Mouse (Mus musculus) testis, adult 2 months (tissue): ENCODE data around the gene Setd1a. TPM values are rescaled to one million over a fixed set of nuclear protein-coding genes. Genes with fewer than 3 reads are reported as not detected.

Experiments
- H3K27ac ChIP-seq: fragments of 200-500 bp; 2 replicates; pipeline ENCODE4 v1.5.1; 2012; ENCODE audit warnings: low read depth, low read length; ENCODE audit not compliant: control insufficient read depth, insufficient read depth
- H3K27me3 ChIP-seq: fragments of 200-500 bp; 2 replicates; pipeline ENCODE4 v1.6.1; 2012; ENCODE audit warnings: mild to moderate bottlenecking, low read length, moderate library complexity; ENCODE audit not compliant: control insufficient read depth, insufficient read depth
- H3K36me3 ChIP-seq: fragments of 200-500 bp; 2 replicates; pipeline ENCODE4 v1.6.1; 2012; ENCODE audit warnings: mild to moderate bottlenecking, low read length; ENCODE audit not compliant: control insufficient read depth, insufficient read depth
- H3K4me1 ChIP-seq: fragments of 200-500 bp; 2 replicates; pipeline ENCODE4 v1.6.1; 2012; ENCODE audit warnings: low read length; ENCODE audit not compliant: control insufficient read depth, insufficient read depth
- H3K4me3 ChIP-seq: fragments of 200-500 bp; 2 replicates; pipeline ENCODE4 v1.5.1; 2012; ENCODE audit warnings: low read depth, mild to moderate bottlenecking, low read length, moderate library complexity, mixed read lengths; ENCODE audit not compliant: control insufficient read depth
- CTCF ChIP-seq: fragments of 200-500 bp; IDR thresholded peaks from 2 replicates; pipeline ENCODE4 v1.5.1; 2012; ENCODE audit warnings: low read depth, mild to moderate bottlenecking, inconsistent platforms, low read length, moderate library complexity; ENCODE audit not compliant: control insufficient read depth, insufficient read depth, insufficient replicate concordance
- POLR2A ChIP-seq: fragments of 200-500 bp; IDR thresholded peaks from 2 replicates; pipeline ENCODE4 v1.6.1; 2012; ENCODE audit warnings: low read depth, mild to moderate bottlenecking, inconsistent platforms, low read length, moderate library complexity; ENCODE audit not compliant: control insufficient read depth
- polyA plus RNA-seq: library from polyadenylated mRNA; depleted of rRNA; stranded (reverse); fragments of >200 nt; gene quantifications from 2 replicates; pipeline ENCODE4 v1.2.3, GENCODE M21; 2012

The Setd1a gene
- polyA plus RNA-seq, 1 experiment = 18.2 TPM

DNA sequence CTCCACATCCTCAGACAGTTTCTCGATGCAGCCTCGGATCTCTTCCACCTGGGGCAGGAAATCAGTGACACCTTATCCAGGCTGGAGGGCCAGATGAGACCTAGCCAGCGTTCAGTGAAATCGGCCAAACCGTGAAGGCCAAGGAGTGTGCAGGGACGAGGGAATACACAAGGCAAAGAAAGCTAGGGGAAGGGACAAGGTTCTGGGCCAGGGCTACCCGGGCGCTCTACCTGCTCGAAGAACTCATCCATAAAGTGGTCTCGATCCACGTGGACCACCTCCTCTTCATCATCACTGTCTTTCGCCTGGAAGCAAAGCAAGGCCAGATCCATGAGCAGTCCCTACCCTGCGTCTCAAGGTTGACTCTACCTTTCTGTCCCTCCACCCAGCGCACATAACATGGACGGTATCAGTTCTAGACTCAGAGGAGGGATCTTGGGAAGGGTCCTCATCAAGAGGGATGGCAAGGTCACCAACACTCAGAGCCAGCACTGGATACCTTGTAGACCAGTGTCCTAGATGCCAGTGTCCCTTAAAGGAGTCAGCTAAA is 38.7 kb downstream of the Setd1a start:
- Histone ChIP-seq H3K27ac (peak overlapping the region; percentile 27; the same call in 1 of the 2 replicates), H3K36me3 (no peaks in the 10 kb centered on the region), H3K4me3 (no peak overlapping the region), H3K4me1 (peaks cover 2% of the 10 kb centered on the region; the same call in 1 of the 2 replicates), H3K27me3 (no peaks in the 10 kb centered on the region)
- TF ChIP-seq POLR2A (no peak), CTCF (no peak)

DNA sequence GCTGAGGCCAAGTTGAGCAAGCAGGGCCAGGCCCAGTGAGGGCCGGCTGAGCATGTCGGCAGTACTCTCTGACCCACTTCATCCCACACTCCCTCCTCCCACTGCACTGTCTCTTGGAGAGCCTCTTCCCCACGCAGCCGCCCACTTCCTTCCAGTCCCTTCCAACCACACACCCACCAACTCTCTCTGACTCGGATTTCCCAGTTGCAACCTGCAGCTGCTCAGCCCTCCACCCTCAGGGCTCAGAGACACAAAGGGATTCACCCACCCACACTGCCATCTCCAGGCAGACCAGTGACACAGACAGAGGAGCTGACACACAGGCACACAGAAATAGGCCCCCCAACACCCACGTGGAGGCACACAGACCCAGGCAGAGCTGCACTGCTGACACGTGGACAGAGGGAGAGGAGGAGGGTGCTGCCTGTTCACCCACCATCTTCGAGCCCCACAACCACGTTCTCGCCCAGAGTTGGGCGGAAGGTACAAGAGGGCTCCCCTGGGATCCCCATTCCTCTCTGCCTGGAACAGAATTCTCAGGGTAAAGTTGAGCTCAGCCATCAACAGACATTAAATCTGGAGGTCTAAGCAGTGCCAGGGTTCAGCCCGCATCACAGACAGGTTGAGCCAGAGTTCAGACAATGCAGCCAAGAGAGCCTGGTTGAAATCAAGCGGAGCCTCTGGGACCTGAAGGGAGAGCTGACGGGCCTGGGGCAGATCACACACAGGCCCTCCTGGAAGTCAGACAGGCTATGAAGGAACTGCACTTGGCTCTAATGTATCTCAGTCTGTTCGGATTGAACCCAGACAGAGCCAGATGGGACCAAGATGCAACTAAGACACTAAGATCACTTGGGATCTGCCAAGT is 39.7 kb downstream of the Setd1a start:
- H3K4me1 ChIP-seq = peaks cover 2% of the 10 kb centered on the region; the same call in 1 of the 2 replicates
- H3K27ac ChIP-seq = peak overlapping the region; percentile 40
- H3K27me3 ChIP-seq = no peaks in the 10 kb centered on the region
- H3K4me3 ChIP-seq = no peak overlapping the region
- TF ChIP-seq POLR2A (no peak), CTCF (peak; percentile 24; the same call in 1 of the 2 replicates)
- no peaks in the 10 kb centered on the region for H3K36me3 ChIP-seq

DNA sequence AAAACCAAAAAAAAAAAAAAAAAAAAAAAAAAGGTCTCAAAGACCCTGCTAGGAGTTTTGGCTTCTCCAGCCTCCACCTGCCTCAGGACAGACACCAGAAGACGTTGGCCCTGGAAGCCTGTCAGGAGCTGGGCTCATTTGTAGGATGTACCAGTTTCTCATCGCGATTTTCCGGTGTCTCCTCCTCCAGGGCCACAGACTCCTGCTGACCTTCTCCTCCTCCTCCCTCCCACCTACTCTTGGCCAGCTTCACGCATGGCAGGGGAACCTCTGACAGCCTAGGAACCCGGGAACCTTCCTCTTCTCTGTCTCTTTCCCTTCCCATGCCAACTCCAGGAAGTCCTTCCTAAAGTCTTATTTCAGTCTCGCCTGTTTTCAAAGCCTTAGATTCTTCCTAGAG is 40.6 kb downstream of the Setd1a start:
- H3K4me3 ChIP-seq = no peak overlapping the region
- TF ChIP-seq POLR2A (no peak), CTCF (no peak)

DNA sequence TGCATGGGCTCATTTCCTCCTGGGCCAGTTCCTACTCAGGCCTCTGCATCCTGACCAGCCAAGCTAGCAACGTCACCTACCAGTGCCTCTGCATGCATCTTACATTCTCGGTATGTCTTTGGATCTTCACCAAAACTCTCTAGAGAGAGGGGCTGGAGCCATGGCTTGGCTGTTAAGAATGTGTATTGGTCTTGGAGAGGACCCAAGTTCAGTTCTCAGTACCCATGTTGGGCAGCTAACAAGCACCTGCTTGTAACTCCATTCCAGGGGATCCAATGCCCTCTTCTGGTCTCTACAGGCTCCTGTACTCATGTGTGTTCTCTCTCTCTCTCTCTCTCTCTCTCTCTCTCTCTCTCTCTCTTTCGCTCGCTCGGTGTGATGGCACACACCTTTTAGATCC is 41.3 kb downstream of the Setd1a start:
- H3K4me1 ChIP-seq = peaks cover 2% of the 10 kb centered on the region; the same call in 1 of the 2 replicates
- no peak overlapping the region for H3K4me3 ChIP-seq
- TF ChIP-seq CTCF (no peak), POLR2A (no peak)
- H3K27me3 ChIP-seq = no peaks in the 10 kb centered on the region
- no peaks in the 10 kb centered on the region for H3K36me3 ChIP-seq
- no peak overlapping the region for H3K27ac ChIP-seq

More for the DNA sequence above, 40.6 kb downstream of the Setd1a start:
- no peak overlapping the region for H3K27ac ChIP-seq
- no peaks in the 10 kb centered on the region for H3K27me3 ChIP-seq
- peaks cover 2% of the 10 kb centered on the region; the same call in 1 of the 2 replicates for H3K4me1 ChIP-seq
- H3K36me3 ChIP-seq = no peaks in the 10 kb centered on the region

DNA sequence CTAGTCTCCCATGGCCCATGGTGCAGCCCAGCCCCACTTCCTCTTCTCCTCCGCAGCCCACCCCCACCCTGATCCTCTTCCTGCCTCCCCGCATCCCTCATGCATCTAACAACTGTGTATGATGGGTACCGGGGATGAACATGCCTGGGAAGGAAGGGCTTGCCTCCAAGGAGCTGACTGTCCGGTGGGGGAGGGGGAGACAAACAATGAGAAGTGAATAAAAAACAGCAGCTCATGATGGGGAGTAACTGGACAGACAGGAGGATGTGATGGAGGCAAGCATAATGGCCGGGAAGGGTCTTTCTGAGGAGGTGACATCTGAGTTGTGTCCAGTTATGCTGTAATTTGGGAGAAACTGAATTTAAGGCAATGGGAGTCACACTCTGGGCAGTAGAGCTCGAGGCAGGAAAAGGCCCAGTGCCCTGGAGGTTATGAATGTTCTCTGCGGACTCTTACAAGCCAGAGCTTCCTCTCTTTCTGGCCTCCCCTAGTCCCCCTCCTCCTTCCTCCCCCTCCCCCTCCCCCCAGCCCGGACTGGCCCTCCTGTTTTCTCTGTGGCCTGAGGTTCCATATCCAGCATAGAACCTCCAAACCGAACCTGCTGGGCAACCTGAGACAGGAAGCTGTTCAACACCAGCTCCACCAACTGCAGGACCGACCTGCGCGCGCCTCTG is 44.5 kb downstream of the Setd1a start:
- no peaks in the 10 kb centered on the region for H3K36me3 ChIP-seq
- H3K27me3 ChIP-seq = no peaks in the 10 kb centered on the region
- no peak overlapping the region for H3K4me3 ChIP-seq
- H3K4me1 ChIP-seq = peaks cover 14% of the 10 kb centered on the region
- no peak overlapping the region for H3K27ac ChIP-seq
- no peak for TF ChIP-seq POLR2A
- TF ChIP-seq CTCF = no peak

DNA sequence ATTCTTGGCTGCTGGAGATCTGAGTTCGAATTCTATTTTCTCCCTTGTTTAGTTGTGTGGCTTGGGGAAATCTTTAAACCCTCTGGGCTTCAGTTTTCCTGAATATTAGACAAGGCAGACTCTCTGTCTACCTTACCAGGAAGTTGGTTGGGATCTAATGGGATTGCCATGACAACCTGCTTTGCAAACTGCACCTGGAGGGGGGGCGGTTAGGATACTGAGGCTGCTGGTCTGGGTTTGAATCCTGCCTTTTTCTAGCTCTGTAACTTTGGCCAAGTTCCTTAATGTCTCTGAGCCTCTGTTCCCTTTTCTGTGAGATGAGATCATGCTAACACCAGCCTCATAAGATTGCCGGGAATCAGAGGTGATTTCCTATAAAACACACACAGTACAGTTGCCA is 46.0 kb downstream of the Setd1a start:
- H3K36me3 ChIP-seq = no peaks in the 10 kb centered on the region
- TF ChIP-seq CTCF (no peak), POLR2A (no peak)
- peaks cover 14% of the 10 kb centered on the region for H3K4me1 ChIP-seq
- H3K4me3 ChIP-seq = no peak overlapping the region
- no peak overlapping the region for H3K27ac ChIP-seq
- no peaks in the 10 kb centered on the region for H3K27me3 ChIP-seq

DNA sequence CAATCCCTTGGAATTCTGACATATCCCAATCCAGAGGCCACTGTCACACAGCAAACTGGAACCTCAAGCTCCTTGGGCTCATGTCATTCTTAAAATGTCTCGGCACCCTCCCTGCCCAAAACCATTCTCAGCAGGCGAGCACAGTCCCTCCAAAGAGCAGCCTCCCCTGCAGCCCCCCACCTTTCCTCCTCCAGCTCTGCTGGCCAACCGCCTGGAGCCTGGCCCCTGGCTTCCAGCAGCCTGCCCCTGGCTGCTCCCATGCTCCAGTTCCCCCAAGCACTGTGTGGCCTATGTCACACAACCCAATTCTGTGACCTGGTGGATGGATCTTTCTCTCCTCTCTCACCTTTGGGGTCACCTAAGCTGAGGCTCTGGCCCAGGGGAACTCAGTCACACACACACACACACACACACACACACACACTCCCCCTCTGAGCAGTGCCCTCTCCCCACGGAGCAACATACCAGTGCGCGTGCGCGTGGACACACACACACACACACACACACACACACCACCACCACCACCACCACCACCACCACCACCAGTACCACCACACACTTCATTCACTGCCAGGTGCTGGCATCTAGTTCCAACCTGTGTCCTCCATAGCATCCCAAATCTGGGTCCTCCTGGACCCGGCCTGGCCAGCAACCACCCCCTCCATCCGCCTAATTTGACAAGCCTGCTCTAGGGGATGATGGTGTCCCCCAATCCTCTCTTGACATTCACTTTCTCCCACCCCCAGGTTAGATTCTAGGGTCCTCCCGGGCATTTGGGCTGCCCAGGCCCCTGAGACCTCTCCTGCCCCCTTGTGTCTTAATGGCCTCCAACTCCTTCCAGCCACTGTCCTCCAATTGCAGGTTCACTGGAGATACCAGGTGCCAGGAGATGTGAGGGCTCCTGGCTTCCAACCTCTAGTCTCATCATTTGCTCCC is 47.0 kb downstream of the Setd1a start:
- Histone ChIP-seq H3K27me3 (no peaks in the 10 kb centered on the region), H3K27ac (no peak overlapping the region), H3K4me1 (peaks cover 14% of the 10 kb centered on the region), H3K4me3 (peak overlapping the region; percentile 61), H3K36me3 (no peaks in the 10 kb centered on the region)
- no peak for TF ChIP-seq CTCF
- TF ChIP-seq POLR2A = no peak
